Mouse (Mus musculus) embryo, embryonic 11.5 days (tissue): Measurements from ENCODE around the gene Sesn2.
"Not testable (repeated sequence)": the region's sequence is repeated elsewhere in the genome, so short reads cannot be mapped to it uniquely, and the experiment has no call there.

ENCODE experiments used
- DNase-seq: peaks from one replicate; pipeline ENCODE4 v3.0.0-alpha.2; 2012; ENCODE audit warnings: low read depth, low spot score

The Sesn2 gene

GRCm38 (mm10) chr4:132510352-132510798, at the start of gene Sesn2:
Gene Sesn2 (minus strand): TSS chr4:132510501.
- DNase-seq, result peak; percentile 97

DNA sequence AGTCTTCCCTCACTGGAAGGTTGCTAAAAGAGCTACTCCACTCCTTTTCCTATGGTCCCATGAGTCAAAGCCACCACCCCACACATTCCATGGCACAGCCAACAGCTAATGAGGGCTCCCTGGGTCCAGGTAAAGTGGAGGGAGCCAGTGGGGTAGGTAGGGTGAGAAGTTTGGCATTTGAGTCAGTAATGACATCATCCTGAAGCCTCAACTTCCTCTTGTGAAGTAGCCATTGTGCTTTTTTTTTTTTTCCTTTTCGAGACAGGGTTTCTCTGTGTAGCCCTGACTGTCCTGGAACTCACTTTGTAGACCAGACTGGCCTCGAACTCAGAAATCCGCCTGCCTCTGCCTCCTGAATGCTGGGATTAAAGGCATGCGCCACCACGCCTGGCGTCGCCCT, 45.2 kb upstream of the Sesn2 start:
- not testable (repeated sequence) for DNase-seq

- no peak for DNase-seq
Measured at GRCm38 (mm10) chr4:132554653-132555052, 44.4 kb upstream of the Sesn2 start.

DNA sequence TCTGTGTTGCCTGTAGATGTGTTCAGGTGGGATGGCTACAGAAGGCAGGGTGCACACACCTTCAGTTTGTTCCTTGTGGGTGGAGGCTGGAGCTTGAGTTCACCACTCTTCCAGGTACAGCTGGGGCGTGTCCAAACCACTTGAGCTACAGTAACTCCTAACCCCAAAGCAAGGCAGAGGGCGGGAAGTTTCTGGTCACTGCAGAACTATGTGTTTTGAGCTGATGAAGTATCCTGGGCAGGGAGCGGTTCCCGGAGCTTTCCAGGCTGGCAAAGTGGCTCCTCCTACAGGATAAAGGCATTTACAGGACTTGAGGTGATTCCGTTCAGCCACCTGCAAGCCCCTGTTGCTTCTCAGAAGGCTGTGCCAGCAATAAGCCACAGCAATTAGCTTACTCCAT, 43.9 kb upstream of the Sesn2 start:
- DNase-seq, result no peak

GRCm38 (mm10) chr4:132545851-132546250, 35.5 kb upstream of the Sesn2 start:
- DNase-seq, result peak; percentile 56

DNA sequence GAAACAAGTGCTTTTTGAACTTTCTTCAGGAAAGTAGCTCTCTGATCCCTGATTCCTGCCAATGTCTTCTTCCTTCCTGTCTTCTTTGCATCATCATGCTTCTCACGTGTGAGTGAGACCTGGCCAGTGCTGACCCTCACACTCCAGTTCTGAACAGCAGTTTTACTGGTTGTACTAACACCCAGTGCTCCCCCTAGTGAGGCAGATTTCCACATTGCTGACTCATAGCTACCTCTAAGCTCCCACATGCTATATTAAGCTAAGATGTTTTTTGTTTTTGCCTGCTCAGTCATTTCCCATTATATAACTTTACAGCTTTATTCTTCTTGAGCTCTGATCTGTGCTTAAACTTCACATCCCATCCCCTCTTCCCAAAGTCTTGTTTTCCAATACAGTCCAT, 32.4 kb upstream of the Sesn2 start:
- DNase-seq, result no peak

GRCm38 (mm10) chr4:132541413-132541812, 31.1 kb upstream of the Sesn2 start:
- DNase-seq, result no peak

DNA sequence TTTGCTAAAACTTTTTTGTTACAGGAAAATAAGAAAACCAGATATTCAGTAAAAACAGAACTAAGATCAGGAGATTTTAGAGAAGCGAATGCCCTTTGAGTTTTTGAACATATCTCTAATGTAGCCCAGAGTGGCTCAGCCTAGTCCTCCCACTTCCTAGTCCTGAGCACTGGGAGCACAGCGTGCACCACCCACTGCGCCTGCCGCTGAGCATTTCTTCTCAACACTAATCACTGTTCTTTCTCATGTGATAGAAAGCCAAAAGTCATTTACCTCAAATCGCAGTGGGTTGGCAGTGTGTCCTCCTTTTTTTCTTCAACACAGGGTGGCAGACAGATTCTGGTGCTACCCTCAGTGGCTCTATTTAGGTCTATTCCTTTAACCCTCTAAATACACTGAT, 29.2 kb upstream of the Sesn2 start:
- DNase-seq, result no peak

GRCm38 (mm10) chr4:132535406-132536121, 25.3 kb upstream of the Sesn2 start, which contains the start of gene Dnajc8:
Gene Dnajc8 (plus strand): TSS chr4:132535550.
- peak; percentile 91 for DNase-seq

DNA sequence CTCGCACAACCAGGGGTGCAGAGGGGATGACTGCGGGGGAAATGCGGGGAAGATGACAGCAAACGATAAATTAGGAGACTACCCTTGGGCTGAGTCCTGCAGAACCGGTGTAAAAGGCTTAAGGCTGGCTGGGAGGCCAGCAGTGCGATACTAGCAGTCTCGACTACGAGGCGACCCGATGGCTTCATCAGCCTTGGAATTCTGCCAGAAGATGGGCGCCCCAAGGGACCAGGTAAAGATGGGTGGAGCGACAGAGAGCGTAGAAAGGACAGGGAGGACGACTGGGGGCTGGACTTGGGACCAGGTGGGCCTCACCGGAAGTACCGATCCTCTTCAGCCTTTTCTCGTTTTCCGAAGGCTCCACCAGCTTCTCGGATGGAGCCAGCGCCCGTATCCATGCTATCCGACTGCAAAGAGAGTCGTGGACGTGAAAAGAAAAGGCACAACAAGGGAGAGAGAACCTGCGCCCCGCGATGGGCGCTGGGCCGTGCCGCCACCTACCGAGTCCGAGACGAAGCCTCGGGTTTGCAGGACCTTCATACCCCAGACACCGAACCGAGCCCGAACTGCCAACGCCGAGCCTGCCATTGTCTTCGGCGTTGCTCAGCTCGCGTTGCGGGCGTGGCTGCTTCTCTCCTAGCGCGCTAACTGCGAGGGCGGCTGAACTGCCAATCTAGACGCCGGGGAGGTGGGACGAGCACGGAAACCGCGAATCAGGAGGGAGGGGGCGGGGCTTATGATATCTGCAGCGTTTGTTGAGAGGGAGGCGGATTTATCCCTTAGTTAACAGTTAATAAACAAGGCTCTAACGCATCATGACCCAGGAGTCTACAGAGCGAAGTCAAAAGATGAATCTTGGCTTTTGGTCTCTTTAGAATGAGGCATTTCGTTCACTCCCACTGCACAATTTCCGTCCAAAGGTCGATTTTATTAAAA, 22.9 kb upstream of the Sesn2 start, which contains the start of gene Atpif1:
Gene Atpif1 (minus strand): TSS at position 679 of the 936 bp plus-strand sequence.
- DNase-seq, result peak; percentile 89

DNA sequence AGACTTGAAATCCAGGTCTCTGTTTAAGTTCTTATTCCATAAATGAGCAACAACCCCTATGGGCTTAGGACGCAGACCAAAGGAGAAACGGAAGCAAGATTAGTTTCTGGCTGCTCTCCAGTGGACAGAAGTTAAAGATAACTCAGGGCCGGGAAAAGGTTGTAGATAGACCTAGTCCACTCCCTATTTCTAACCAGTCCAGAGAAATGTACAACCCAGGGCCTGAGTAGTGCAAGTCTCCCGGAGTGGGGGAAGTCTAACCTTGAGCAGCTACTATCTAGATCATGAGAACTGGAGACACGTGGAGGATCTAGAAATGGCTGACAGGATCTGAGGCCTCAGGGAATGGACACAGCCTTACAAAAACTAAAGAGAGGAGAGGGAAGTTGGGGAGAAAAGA, 22.2 kb upstream of the Sesn2 start:
- DNase-seq, result no peak

DNA sequence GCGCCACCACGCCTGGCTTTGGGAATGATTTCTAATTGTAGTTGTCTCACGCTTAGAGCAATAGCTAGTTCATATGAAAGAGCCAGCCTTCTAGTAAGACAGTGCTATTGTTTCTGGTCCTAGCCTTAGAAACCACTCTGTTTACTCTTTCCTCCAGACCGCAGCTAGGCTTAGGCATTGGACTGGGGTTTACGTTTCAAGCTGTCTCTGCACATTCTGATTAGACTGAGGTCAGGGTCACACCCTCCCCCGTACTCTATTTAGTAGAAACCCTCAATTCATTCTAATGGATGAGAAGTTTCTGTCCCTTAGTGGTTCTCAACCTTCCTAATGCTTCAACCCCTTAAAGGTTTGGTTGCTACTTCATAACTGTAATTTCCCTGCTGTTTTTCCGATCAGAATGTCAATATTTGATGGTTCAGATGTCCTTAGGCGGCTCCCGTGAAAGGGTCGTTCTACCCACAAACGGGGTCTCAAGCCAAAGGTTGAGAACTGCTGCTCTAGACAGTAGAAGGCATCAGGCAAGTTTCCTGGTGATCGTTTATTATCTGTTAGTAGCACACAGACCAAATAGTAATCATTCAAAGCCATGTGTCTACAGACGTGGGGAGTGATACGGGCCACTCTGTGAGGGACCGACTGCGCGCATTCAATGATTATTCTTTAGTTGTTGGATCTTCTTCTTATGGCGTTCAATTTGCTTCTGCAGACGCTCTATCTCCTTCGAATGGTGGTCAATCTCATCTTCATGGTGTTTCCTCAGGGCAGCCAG, 19.9 kb upstream of the Sesn2 start:
- DNase-seq, result no peak

DNA sequence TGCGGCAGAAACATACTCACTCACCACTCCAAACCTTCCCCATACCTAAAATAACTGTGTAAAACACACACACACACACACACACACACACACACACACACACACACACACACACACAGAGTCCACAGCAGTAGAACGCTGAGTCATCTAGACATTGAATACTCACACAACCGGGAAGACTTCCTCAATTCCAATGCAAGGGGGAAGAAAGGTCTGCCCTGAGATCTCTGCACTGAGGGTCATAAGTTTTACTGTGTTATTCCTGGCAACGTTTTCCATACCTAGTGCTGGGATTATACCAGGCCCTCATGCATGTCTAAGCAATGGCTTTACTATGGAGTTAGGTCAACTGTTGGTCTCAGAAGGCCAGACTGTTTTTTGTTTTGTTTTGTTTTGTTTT, 19.0 kb upstream of the Sesn2 start:
- DNase-seq, result no peak

GRCm38 (mm10) chr4:132527917-132528522, 17.7 kb upstream of the Sesn2 start:
- DNase-seq, result no peak

DNA sequence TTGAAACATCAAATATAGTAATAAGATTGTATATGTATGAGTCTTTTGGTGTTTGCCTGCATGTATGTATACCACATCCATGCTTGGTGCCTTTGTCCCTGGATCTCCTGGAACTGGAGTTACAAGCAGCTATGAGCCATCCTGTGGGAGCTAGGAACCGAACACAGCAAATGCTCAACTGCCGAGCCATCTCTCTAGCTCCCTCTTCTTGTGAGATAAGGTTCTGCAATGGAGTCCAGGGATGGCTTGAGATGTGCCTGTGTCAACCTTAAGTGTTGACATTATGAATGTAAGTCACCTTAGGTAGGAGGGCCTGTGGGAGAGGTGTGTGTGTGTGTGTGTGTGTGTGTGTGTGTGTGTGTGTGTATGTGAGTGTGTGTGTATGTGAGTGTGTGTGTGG, 16.4 kb upstream of the Sesn2 start:
- DNase-seq, result no peak

DNA sequence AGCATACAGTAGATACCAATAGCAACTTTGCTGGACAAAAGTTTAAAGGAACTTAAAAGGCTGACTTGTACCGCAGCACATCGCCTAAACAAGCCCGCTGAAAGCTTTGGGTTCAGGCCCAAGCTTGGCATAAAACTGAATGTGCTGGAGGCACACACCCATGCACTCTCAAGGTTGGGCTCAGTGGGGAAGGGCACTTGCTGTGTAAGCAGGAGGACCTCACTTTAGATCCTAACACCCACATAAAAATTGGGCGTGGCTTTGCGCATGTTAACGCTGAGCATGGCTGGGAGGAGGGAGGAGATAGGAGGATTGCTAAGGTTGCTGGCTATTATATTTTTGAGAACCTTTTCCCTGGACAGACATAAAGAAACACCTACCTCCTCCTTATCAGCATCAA, 14.5 kb upstream of the Sesn2 start:
- no peak for DNase-seq

- DNase-seq, result no peak
Measured at GRCm38 (mm10) chr4:132524321-132524741, 14.0 kb upstream of the Sesn2 start.

DNA sequence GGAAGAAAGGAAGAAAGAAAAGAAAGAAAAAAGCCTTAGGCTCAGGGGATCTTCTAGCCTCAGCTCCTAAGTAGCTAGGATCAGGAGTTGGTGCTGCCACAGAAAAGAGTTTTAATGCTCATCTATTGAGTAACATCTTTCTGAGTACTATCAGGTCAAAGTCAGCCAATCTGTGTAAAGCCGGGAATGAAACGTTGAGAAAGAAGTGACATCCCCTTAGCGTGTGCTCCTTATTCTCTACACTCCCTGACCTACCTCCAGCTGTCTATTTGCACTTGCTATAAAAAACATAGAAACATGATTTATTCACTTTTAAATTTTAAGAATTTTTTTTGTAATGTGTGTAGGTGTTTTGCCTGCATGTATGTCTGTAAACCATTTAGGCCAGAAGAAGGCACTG, 8.9 kb upstream of the Sesn2 start:
- no peak for DNase-seq

- no peak for DNase-seq
Measured at GRCm38 (mm10) chr4:132518066-132518465, 7.8 kb upstream of the Sesn2 start.

DNA sequence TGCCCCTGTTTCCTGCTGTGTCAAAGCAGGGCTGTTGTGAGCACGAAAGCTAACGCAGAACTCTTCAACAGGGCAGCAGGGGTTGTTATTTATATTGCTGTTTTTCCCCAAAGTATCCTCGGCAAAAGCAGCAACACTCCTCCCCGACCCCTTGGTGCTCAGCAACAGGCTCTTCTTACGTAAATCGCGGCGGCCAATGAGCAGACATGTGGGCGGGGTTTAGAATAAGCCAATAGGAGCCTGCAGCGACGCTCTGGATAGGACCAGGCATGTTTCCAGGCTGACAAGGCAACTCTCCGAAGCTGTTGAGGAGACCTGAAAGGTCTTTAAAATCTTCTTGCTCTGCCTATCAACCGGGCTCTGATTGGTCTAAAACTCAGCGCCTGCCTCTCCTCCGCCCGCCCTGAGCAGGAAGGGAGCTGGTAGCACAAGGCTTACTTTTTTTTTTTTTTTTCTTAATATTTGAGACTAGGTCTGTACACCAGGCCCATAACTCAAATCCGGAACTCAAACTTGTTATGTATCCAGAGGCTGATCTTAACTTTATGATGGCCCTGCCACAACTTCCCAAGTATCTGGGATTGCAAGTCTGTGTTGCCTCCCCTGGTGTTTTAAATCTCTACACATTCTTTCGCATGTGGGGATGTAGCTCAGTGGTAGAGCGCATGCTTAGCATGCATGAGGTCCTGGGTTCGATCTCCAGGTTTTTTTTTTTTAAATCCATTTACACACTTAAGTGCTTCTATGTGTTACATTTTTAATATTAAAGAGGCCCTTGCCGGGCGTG, 5.3 kb upstream of the Sesn2 start:
- peak; percentile 90 for DNase-seq
